Mouse (Mus musculus) bone marrow macrophage, adult 2 months (primary cell): ENCODE measurements at regions not wholly inside any gene's neighbourhood (a gene's known extent, or its start where the extent isn't known, plus 50 kb on each side); places are given as distances from the start of the nearest gene placed in this dataset.

Experiments used
- CTCF ChIP-seq: IDR thresholded peaks from 2 replicates; pipeline ENCODE4 v1.5.1; 2012; ENCODE audit warnings: low read depth, mild to moderate bottlenecking, low read length, moderate library complexity
- POLR2A ChIP-seq: IDR thresholded peaks from 2 replicates; pipeline ENCODE4 v1.6.1; 2012; ENCODE audit warnings: mild to moderate bottlenecking, low read depth, low read length, borderline replicate concordance

GRCm38 (mm10) chr14:105622166-105622565 is 274.5 kb downstream of the Spry2 start:
- TF ChIP-seq CTCF (no peak), POLR2A (no peak)
